Mouse (Mus musculus) frontal cortex, adult 2 months (tissue): ENCODE results near the gene Tmem163. TPM values are rescaled to one million over a fixed set of nuclear protein-coding genes. Genes with fewer than 3 reads are reported as not detected.
A peak's percentile ranks its signal among the peaks of the same experiment; 100 is the strongest.

Experiments used
- DNase-seq, 2 experiments: peaks; one replicate each; pipeline ENCODE4 v3.0.0; 2022; ENCODE audit warnings: low spot score in 1 of 2; ENCODE audit errors: extremely low spot score in 1 of 2
- polyA plus RNA-seq: library from polyadenylated mRNA; depleted of rRNA; stranded (reverse); fragments of >200 nt; gene quantifications from 2 replicates; pipeline ENCODE4 v1.2.3, GENCODE M21; 2012

Gene Tmem163
- polyA plus RNA-seq, 1 experiment = 48.3 TPM

- no peak for DNase-seq
Observed at GRCm38 (mm10) chr1:127508067-127508739, 171.1 kb downstream of the Tmem163 start.

GRCm38 (mm10) chr1:127507042-127507650, 172.2 kb downstream of the Tmem163 start:
- DNase-seq = no peak

- peak in 1 of 2 experiments; percentile 44 for DNase-seq
Observed at GRCm38 (mm10) chr1:127500701-127501100, 178.6 kb downstream of the Tmem163 start.

- peak in 1 of 2 experiments; percentile 92 for DNase-seq
Observed at GRCm38 (mm10) chr1:127500219-127500618, 179.1 kb downstream of the Tmem163 start.

- DNase-seq = no peak
Observed at GRCm38 (mm10) chr1:127498746-127499145, 180.6 kb downstream of the Tmem163 start.

GRCm38 (mm10) chr1:127496737-127497543, 182.4 kb downstream of the Tmem163 start:
- peak in 1 of 2 experiments; percentile 63 for DNase-seq

- DNase-seq = peak in 1 of 2 experiments; percentile 67
Observed at GRCm38 (mm10) chr1:127487161-127487560, 192.2 kb downstream of the Tmem163 start.

- peak in 1 of 2 experiments; percentile 69 for DNase-seq
Observed at GRCm38 (mm10) chr1:127484826-127485225, 194.5 kb downstream of the Tmem163 start.

- peak in 1 of 2 experiments; percentile 25 for DNase-seq
Observed at GRCm38 (mm10) chr1:127484188-127484587, 195.2 kb downstream of the Tmem163 start.

- no peak for DNase-seq
Observed at GRCm38 (mm10) chr1:127482911-127483310, 196.4 kb downstream of the Tmem163 start.

- no peak for DNase-seq
Observed at GRCm38 (mm10) chr1:127475756-127476155, 203.6 kb downstream of the Tmem163 start.

- no peak for DNase-seq
Observed at GRCm38 (mm10) chr1:127470175-127470574, 209.2 kb downstream of the Tmem163 start.

- no peak for DNase-seq
Observed at GRCm38 (mm10) chr1:127467238-127467637, 212.1 kb downstream of the Tmem163 start.

- DNase-seq = no peak
Observed at GRCm38 (mm10) chr1:127465292-127465691, 214.1 kb downstream of the Tmem163 start.

- DNase-seq = no peak
Observed at GRCm38 (mm10) chr1:127464041-127464440, 215.3 kb downstream of the Tmem163 start.

- peak in 1 of 2 experiments; percentile 62 for DNase-seq
Observed at GRCm38 (mm10) chr1:127461017-127461416, 218.3 kb downstream of the Tmem163 start.

- DNase-seq = no peak
Observed at GRCm38 (mm10) chr1:127459576-127459975, 219.8 kb downstream of the Tmem163 start.

- DNase-seq = peak in 1 of 2 experiments; percentile 87
Observed at GRCm38 (mm10) chr1:127459015-127459451, 220.3 kb downstream of the Tmem163 start.

GRCm38 (mm10) chr1:127453397-127453796, 226.0 kb downstream of the Tmem163 start:
- no peak for DNase-seq

- no peak for DNase-seq
Observed at GRCm38 (mm10) chr1:127444836-127445485, 234.4 kb downstream of the Tmem163 start.
